Mouse (Mus musculus): ENCODE measurements around the gene March10.

March10 gene

GRCm38 (mm10) chr11:105323530-105323929, 133.0 kb downstream of the March10 start:
- in situ Hi-C loops (cut with MboI; ENCODE audit: unreplicated experiment in 2 of 2) = no loop called here

- in situ Hi-C loops (cut with MboI; ENCODE audit: unreplicated experiment in 2 of 2) = no loop called here
These were observed 135.4 kb downstream of the March10 start for GRCm38 (mm10) chr11:105321090-105321489.

- in situ Hi-C loops (cut with MboI; ENCODE audit: unreplicated experiment in 2 of 2) = no loop called here
These were observed 138.8 kb downstream of the March10 start for GRCm38 (mm10) chr11:105317769-105318168.

GRCm38 (mm10) chr11:105316121-105316520, 140.4 kb downstream of the March10 start:
- in situ Hi-C loops (cut with MboI; ENCODE audit: unreplicated experiment in 2 of 2) = no loop called here

- in situ Hi-C loops (cut with MboI; ENCODE audit: unreplicated experiment in 2 of 2) = no loop called here
These were observed 141.2 kb downstream of the March10 start for GRCm38 (mm10) chr11:105315296-105315695.

GRCm38 (mm10) chr11:105313633-105314014, 142.9 kb downstream of the March10 start:
- in situ Hi-C loops (cut with MboI; ENCODE audit: unreplicated experiment in 2 of 2) = no loop called here

- in situ Hi-C loops (cut with MboI; ENCODE audit: unreplicated experiment in 2 of 2) = no loop called here
These were observed 143.4 kb downstream of the March10 start for GRCm38 (mm10) chr11:105312972-105313632.

GRCm38 (mm10) chr11:105312311-105312942, 144.1 kb downstream of the March10 start:
- in situ Hi-C loops (cut with MboI; ENCODE audit: unreplicated experiment in 2 of 2) = no loop called here

GRCm38 (mm10) chr11:105311291-105311975, 145.1 kb downstream of the March10 start:
- in situ Hi-C loops (cut with MboI; ENCODE audit: unreplicated experiment in 2 of 2) = no loop called here

All from v-Abl transformed pro-B cells (cell line).